Comparison of ENCODE assay signal across 8 mouse cellular contexts in genomic region chr12:111574887-111575838, GRCm38 (mm10). TPM values are rescaled to one million over a fixed set of nuclear protein-coding genes. Genes with fewer than 3 reads are reported as not detected.
DNase-seq lines count a peak whose midpoint lies in the region; ATAC-seq and TF ChIP-seq lines count a peak whose summit lies in the region.

No protein-coding gene starts in this region.

- TF ChIP-seq POLR2A in MEL (IDR thresholded peaks at IDR 0.05; ENCODE audit: control insufficient read depth in 1 of 2, insufficient read depth in 1 of 2, low read depth in 1 of 2, low read length in 2 of 2, poor library complexity in 1 of 2), result 0 out of 4 replicates have a peak, but pooled peaks of 1 of the 2 experiments have one; percentile 44

- TF ChIP-seq RAD21 in MEL (IDR thresholded peaks at IDR 0.05; ENCODE audit: low read depth, low read length), result no peak

- H3K36me3 ChIP-seq in MEL (ENCODE audit: control insufficient read depth in 1 of 2, insufficient read depth in 2 of 2, low read length in 2 of 2), result peaks cover 0 to 12% of the 10 kb centered on the region in 2 experiments; a peak in 2 of 4 replicates

- H3K4me3 ChIP-seq in MEL (ENCODE audit: control insufficient read depth in 1 of 2, insufficient read depth in 1 of 2, low read depth in 2 of 2, low read length in 2 of 2), result peak overlapping the region; percentile 84 to 87
- peak overlapping the region; percentile 100 for H3K4me3 ChIP-seq in brown adipose tissue, adult 24 weeks (ENCODE audit: insufficient read depth, low read depth, low read length)

- intact Hi-C loops in heart, postnatal 10 days (cut with DNase I), result no loop called here
- intact Hi-C loops in left cerebral cortex, postnatal 4 days (cut with DNase I), result no loop called here

- peak; percentile 56 for ATAC-seq in erythroid progenitor cell, adult 5-6 weeks (replicated peaks; ENCODE audit: low FRiP score, poor library complexity, severe bottlenecking)
- peak; percentile 21 for ATAC-seq in megakaryocyte progenitor cell, adult 5-6 weeks (replicated peaks; ENCODE audit: poor library complexity)

- H3K27ac ChIP-seq in MEL (ENCODE audit: control insufficient read depth, low read depth, low read length), result peak overlapping the region; percentile 60
- H3K27ac ChIP-seq in brown adipose tissue, adult 24 weeks (replicated peaks; ENCODE audit: low read depth, low read length), result peak overlapping the region; percentile 81

- H3K79me2 ChIP-seq in MEL (ENCODE audit: control insufficient read depth, insufficient read depth, low read length, poor library complexity), result peaks cover 41% of the 10 kb centered on the region

- no peaks in the 10 kb centered on the region for H3K9me3 ChIP-seq in MEL (replicated peaks; ENCODE audit: insufficient read depth, low read length)

- peaks cover 7 to 8% of the 10 kb centered on the region in 2 experiments; a peak in 3 of 4 replicates for H3K4me1 ChIP-seq in MEL (ENCODE audit: control insufficient read depth in 1 of 2, insufficient read depth in 2 of 2, low read length in 2 of 2)
- peaks cover 5% of the 10 kb centered on the region; the same call in 1 of the 2 replicates for H3K4me1 ChIP-seq in brown adipose tissue, adult 24 weeks (ENCODE audit: control insufficient read depth, insufficient read depth, insufficient read length, low read length)

- DNase-seq in MEL (ENCODE audit: low read depth, low spot score), result peak; percentile 78
- DNase-seq in heart, postnatal 10 days, result peak; percentile 66 to 68
- peak; percentile 56 for DNase-seq in left cerebral cortex, postnatal 4 days
- DNase-seq in retina, postnatal 7 days (ENCODE audit: low read depth, low spot score), result peak; percentile 30
- DNase-seq in urinary bladder, postnatal 14 days (ENCODE audit: low spot score), result peak; percentile 31

- no peak for TF ChIP-seq CTCF in MEL (IDR thresholded peaks at IDR 0.05 in 2 of 3, conservative IDR thresholded peaks at IDR 0.05 in 1 of 3; ENCODE audit: control insufficient read depth in 1 of 3, insufficient read depth in 1 of 3, low read depth in 2 of 3, low read length in 3 of 3, poor library complexity in 1 of 3, severe bottlenecking in 1 of 3)

- peak overlapping the region; percentile 98 for H3K9ac ChIP-seq in MEL (ENCODE audit: control insufficient read depth, low read depth, low read length, poor library complexity, severe bottlenecking)

- no peaks in the 10 kb centered on the region for H3K27me3 ChIP-seq in MEL (ENCODE audit: control insufficient read depth in 1 of 2, insufficient read depth in 2 of 2, low read length in 2 of 2)

- TF ChIP-seq EP300 in MEL (IDR thresholded peaks at IDR 0.05; ENCODE audit: low read depth in 1 of 2, low read length in 2 of 2), result 0 out of 4 replicates have a peak, but pooled peaks of 1 of the 2 experiments have one; percentile 10

TF ChIP-seq in MEL, 35 proteins besides CTCF, POLR2A, EP300 and RAD21:
- TF ChIP-seq MXI1 (IDR thresholded peaks at IDR 0.05; ENCODE audit: low read depth, low read length) (peak; percentile 69), E2F4 (IDR thresholded peaks at IDR 0.05; ENCODE audit: borderline replicate concordance, low read depth, low read length) (no peak), ELF1 (IDR thresholded peaks at IDR 0.05; ENCODE audit: low read depth, low read length) (0 out of 2 replicates have a peak, but pooled peaks have one; percentile 25), SIN3A (IDR thresholded peaks at IDR 0.05; ENCODE audit: low read length) (peak; percentile 83; the same call in 1 of the 2 replicates), TAL1 (IDR thresholded peaks at IDR 0.05; ENCODE audit: low read length) (no peak), ZMIZ1 (IDR thresholded peaks at IDR 0.05; ENCODE audit: low read depth, low read length) (no peak), ZKSCAN1 (IDR thresholded peaks at IDR 0.05; ENCODE audit: low read depth, low read length) (no peak), ZNF384 (IDR thresholded peaks at IDR 0.05; ENCODE audit: low read depth, low read length) (no peak), HCFC1 (IDR thresholded peaks at IDR 0.05; ENCODE audit: low read depth, low read length) (peak; percentile 73), MYC (IDR thresholded peaks at IDR 0.05; ENCODE audit: low read depth, low read length) (0 out of 2 replicates have a peak, but pooled peaks have one; percentile 61), NRF1 (IDR thresholded peaks at IDR 0.05; ENCODE audit: insufficient read depth, low read depth, low read length, poor library complexity, severe bottlenecking) (peak; percentile 57), POLR2AphosphoS5 (IDR thresholded peaks at IDR 0.05; ENCODE audit: borderline replicate concordance, low read depth, low read length) (no peak), SMC3 (IDR thresholded peaks at IDR 0.05; ENCODE audit: low read depth, low read length) (no peak), TCF12 (IDR thresholded peaks at IDR 0.05; ENCODE audit: low read depth, low read length) (no peak), BHLHE40 (IDR thresholded peaks at IDR 0.05; ENCODE audit: borderline replicate concordance, low read depth, low read length) (no peak), KAT2A (conservative IDR thresholded peaks at IDR 0.05; ENCODE audit: low read depth, low read length) (no peak), POLR2AphosphoS2 (IDR thresholded peaks at IDR 0.05; ENCODE audit: low read length) (0 out of 2 replicates have a peak, but pooled peaks have one; percentile 4), GATA1 (IDR thresholded peaks at IDR 0.05; ENCODE audit: low read depth, low read length) (0 out of 2 replicates have a peak, but pooled peaks have one; percentile 18), NELFE (IDR thresholded peaks at IDR 0.05; ENCODE audit: low read depth, low read length) (no peak), USF2 (IDR thresholded peaks at IDR 0.05; ENCODE audit: borderline replicate concordance in 1 of 2, insufficient read depth in 1 of 2, low read depth in 1 of 2, low read length in 2 of 2) (no peak)

RNA-seq across cellular contexts. Expression of gene Mark3, which starts 0.8 kb away (rescaled TPM):
- 60.2 and 71.6 TPM in 2 replicates for total RNA-seq in MEL (2012; rRNA removed)
- polyA plus RNA-seq in MEL (2012; ENCODE audit: insufficient read depth in 1 of 2, insufficient read length in 2 of 2, low read depth in 1 of 2, low replicate concordance in 2 of 2, missing spikeins in 1 of 2), result 10 to 100 TPM in 1 of 2 experiments, not detected in 1; 43.9 TPM
- polyA plus RNA-seq in brown adipose tissue, adult 24 weeks (2012; ENCODE audit: insufficient read depth, insufficient read length, missing spikeins), result 25.9 and 31.0 TPM in 2 replicates
- 200 and 221 TPM in 2 replicates for total RNA-seq in erythroid progenitor cell, adult 5-6 weeks (2015; ENCODE audit: low replicate concordance)
- total RNA-seq in erythroid progenitor cell, adult 5-6 weeks (2017; ENCODE audit: low replicate concordance), result 177 and 202 TPM in 2 replicates
- 10 to 100 TPM; 71.0 to 71.7 TPM for total RNA-seq in heart, postnatal 10 days (2021)
- total RNA-seq in left cerebral cortex, postnatal 4 days (2021), result 100 to 1,000 TPM; 139 to 141 TPM
- total RNA-seq in megakaryocyte progenitor cell, adult 5-6 weeks (2015), result 60.2 and 88.1 TPM in 2 replicates
- total RNA-seq in megakaryocyte progenitor cell, adult 5-6 weeks (2017), result 63.5 and 73.1 TPM in 2 replicates

RNA-seq across cellular contexts. Expression of gene Eif5, which starts 37.3 kb away (rescaled TPM):
- total RNA-seq in MEL (2012; rRNA removed), result 183 and 201 TPM in 2 replicates
- polyA plus RNA-seq in MEL (2012; ENCODE audit: insufficient read depth in 1 of 2, insufficient read length in 2 of 2, low read depth in 1 of 2, low replicate concordance in 2 of 2, missing spikeins in 1 of 2), result 100 to 1,000 TPM; 276 to 330 TPM
- polyA plus RNA-seq in brown adipose tissue, adult 24 weeks (2012; ENCODE audit: insufficient read depth, insufficient read length, missing spikeins), result 216 and 330 TPM in 2 replicates
- total RNA-seq in erythroid progenitor cell, adult 5-6 weeks (2015; ENCODE audit: low replicate concordance), result 265 and 296 TPM in 2 replicates
- 240 and 253 TPM in 2 replicates for total RNA-seq in erythroid progenitor cell, adult 5-6 weeks (2017; ENCODE audit: low replicate concordance)
- 100 to 1,000 TPM; 196 to 199 TPM for total RNA-seq in heart, postnatal 10 days (2021)
- total RNA-seq in left cerebral cortex, postnatal 4 days (2021), result 100 to 1,000 TPM; 270 to 278 TPM
- total RNA-seq in megakaryocyte progenitor cell, adult 5-6 weeks (2015), result 349 and 403 TPM in 2 replicates
- total RNA-seq in megakaryocyte progenitor cell, adult 5-6 weeks (2017), result 221 and 322 TPM in 2 replicates

Comparison
In these comparisons a context has a peak if more than half of its experiments do, and no peak if none do; other contexts are left out.
1. Peak in every context shown above with its lines: DNase-seq, ATAC-seq, H3K4me3 ChIP-seq and H3K27ac ChIP-seq.